Mouse (Mus musculus) Muller cell, postnatal 12 days (primary cell): ENCODE measurements around the gene Gm4131.

Experiments used
- DNase-seq: peaks from one replicate; pipeline ENCODE4 v3.0.0-alpha.2; 2015; ENCODE audit errors: inconsistent ontology term

Gm4131 gene

DNA sequence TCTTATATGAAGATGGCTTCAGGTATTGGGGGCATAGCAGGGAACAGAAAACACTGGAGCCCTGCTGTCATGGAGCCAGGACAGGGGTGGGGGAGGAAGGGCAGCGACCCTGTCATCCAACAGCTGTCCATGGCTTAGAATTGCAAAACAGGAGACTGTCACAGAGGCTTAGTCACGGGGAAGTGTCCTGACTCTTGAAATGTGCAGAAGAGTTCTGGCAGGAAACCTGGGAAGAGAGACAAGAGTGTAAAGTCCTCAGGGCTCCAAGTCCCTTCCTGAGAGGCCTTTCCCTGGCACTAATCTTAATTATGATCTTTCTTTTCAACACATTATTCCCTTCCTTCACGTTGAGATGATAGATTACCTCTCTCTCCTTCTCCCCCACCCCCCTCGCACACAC, 16.6 kb downstream of the Gm4131 start:
- no peak for DNase-seq

DNA sequence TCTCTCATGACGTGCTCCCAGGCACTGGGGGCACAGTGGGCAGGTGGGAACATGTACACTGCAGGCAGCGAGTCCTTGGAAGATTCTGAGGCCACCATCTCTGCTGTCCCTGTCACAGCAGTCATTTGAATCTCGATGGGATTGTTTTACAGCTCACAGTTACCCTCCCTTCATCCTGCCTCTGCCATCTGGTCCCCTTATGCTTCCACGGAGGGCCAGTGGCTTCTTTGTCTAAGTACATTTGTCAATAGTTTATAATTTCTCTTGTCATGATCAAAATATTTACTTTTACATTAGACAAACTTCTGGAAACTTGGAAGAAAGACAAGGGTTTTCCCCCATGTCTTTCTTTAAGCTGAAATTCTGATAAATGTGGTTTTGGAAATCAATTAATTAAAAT, 20.0 kb downstream of the Gm4131 start:
- no peak for DNase-seq

DNA sequence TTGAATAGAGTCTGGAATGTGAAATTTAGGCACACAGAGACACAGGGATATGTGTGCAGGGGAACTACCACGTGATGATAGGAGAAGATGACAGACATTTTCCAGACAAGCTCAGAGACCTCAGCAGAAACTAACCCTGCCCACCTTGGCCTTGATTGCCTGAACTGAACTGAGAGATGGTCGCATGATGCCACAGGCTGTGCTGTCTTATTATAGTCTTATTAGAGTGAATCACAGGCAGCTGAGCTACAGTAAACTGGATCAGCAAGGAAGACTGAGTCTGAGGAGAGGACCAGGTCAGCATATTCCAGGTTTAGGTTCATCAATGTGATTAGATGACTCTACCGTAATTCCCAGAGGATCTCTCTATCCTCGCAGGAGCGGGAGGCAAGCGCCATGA, 20.4 kb downstream of the Gm4131 start:
- DNase-seq = no peak

DNA sequence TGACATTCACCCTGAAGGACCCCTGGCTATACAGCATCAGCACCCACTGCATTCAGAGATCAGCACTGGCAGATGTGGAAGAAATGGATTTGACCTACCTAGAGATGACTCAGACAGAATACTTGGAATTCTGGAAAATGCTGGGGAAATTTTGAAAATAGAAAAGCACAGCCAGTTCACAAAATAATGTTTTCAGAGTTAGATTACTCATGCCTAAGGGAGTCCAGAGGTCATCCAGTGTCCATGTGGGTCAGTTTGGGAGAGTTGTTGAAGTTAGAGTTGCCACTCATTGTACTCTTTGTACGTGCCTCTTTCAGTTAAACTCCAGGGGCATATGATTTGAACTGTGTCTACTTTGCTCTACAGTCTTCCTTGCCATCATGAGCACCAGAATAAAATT, 25.0 kb downstream of the Gm4131 start:
- DNase-seq = no peak

DNA sequence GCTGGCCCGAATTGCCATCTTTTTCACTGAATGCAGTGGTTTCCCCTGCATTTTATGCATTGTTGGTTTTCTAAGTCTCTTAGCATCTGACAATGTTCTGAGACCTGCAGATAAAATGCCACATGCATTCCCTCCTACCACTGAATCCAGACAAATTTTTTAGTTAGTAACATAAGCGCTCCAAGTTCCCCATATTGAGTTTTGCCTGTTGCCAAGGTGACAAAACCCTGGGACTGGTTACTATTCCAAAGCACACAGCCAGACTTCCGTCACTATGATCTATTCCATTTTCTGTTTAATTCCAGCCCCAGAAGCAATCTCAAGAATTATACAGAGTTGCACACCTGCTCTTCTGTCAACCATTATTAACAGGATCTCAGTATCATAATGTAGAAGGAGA, 26.9 kb downstream of the Gm4131 start:
- DNase-seq = no peak

DNA sequence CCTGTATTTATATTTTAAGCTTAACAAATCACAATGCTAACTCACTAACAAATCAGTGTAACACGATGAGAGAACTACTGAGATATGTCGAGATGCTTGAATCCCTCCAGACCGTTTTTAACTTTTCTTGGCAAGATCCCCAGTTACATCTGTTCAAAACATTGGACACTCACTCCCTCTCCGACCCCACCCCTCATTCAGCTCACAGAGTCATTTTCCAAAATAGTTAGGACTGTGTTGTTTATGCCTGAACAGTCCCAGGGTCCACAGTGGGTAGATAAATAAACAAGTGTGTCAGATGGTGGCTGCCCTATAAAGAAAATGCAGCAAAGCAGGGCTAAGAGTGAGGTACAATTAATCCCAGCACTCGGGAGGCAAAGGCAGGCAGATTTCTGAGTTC, 29.7 kb downstream of the Gm4131 start:
- no peak for DNase-seq

DNA sequence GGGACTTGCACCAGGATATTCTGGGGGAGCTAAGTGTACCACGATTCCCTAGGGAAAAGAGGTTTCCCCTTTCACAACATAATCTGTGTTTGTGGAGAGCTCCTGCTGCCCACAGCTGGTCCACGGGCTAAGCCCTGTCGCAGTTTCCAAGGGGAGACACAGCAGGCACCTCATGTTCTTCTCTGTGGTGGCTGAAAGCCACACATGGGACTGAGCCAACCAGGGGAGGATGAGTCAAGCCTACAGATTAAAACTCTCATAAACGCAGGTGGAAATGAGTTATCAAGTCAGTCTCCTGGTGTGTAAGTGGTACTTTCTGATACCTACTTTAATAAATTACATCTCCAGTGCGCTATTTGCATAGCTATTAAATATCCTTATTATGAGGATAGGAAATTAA, 30.6 kb downstream of the Gm4131 start:
- DNase-seq = no peak

DNA sequence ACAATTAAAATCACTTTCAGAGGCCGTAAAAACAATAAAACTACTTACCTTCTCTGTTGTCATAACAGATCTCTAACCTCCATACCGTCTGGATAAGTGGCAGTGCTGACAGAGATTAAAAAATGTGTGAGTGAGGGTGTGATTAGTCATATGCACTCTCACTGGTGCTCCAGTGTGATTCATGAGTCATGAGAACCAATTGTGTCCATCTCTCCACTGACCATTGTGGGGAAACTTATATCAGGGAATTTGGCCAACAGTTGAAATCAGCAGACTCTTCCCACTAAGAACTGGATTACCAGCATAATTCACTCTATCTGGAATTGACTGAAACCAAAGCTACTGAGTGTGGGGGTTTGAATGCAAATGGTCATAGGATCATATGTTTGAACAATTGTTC, 35.8 kb downstream of the Gm4131 start:
- peak; percentile 66 for DNase-seq

DNA sequence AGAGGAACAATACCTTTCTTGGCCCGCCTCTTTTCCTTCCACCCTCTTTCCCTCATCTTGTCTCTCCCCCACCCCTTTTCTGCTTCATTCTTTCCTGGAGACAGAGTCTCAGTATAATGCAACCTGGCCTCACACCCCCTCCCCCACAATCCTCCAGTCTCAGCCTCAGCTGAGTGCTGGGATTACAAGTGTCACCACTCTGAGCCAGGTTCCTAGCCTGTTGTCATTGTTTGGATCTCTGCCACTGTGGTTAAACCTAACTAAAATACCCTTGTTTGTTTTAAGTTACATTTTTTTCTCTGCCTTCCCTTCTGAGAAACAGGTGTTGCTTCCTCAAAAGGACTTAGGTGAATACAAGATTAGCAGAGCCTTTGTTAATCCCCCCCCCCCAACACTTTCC, 53.9 kb downstream of the Gm4131 start:
- DNase-seq = no peak

DNA sequence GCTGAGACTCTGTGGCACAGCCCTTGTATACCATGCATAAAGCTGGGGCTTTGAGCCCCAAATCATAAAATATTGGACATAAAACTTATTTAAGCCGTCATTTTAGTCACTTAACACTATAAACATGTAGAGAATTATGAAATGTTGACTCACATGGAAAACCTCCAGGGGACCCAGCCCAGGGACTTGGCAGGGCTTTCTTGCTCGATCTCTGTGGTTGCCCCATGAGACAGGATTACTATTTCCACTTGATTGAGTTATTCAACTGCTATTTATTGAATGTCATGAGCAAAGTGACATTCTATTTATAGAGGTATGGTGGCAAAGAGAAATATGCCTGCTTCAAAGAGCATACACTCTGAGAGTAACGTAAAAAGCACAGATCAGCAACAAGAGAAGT, 57.4 kb downstream of the Gm4131 start:
- peak; percentile 85 for DNase-seq

DNA sequence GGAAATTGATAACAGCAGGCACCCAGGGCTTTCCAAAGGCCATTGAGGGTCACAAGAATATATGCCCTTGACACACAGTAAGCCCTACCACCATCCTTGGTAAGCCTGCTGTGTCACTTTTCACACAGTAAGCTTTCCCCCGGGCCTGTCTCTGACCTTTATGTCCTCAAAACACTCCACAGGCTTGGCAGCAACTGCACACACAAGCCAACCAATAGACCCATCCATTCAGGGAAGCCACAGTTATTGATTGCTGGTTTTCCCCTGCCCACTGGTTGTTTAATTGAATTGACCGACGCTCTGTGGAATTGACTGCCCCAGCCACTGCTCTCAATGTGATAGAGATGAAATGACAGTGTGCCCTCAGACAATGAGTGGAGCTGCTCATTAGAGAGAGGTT, 60.5 kb downstream of the Gm4131 start:
- DNase-seq = no peak

DNA sequence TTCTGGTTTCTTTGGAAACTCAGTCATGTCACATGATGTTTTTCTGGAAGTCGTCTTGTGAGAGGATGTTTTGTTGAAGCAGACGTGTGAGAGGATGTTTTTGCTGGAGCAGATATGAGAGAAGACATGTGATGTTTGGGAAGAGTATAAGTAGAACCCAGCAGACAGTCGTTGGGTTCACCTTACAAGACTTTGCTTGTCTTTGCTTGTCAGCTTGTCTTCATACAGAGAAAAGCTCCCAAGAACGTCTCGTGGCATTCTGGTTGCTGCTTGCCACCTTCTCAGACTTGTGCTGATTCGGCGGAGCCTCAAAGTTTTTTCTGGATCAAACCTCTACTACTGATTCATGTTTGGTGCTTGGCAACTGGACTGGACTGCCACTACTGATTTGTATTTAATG, 69.3 kb downstream of the Gm4131 start:
- no peak for DNase-seq

DNA sequence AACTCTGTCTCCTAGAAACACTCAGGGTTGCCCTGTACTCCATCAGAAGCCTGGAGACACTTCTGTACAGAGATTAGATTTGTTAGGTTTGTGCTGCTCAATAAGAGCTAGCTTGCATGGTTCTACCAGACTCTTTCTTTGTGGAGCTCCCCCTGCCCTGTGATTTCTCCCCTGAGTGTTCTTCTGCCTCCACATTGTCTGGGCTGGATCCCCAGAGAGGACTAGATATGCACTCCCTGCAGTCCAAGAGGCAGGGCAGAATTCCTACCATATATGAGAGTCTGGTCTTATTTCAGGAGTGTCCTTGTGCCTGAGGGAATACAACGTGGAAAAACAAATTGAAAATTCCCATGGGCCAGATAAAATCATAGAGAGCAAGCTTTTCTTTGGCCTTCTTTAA, 70.2 kb downstream of the Gm4131 start:
- DNase-seq = no peak

DNA sequence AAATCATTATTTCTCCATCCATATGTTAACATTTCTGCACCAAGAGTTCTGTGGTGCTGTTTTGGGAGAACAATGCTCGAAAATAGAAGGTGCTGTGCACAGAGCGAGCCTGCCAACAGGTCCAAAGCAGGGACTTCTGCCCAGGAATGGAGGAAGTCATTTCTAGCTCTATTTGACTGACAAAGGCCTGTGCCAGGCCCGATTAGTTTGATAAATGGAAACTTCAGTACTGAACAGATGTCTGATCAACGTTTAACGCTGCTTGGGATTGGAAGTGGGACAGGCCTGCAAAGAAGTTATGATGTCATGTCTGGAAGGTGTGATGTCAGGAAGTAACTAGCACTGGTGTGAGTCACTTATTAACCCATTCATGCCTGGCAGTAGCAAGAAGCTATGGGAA, 73.3 kb downstream of the Gm4131 start:
- DNase-seq = peak; percentile 31

DNA sequence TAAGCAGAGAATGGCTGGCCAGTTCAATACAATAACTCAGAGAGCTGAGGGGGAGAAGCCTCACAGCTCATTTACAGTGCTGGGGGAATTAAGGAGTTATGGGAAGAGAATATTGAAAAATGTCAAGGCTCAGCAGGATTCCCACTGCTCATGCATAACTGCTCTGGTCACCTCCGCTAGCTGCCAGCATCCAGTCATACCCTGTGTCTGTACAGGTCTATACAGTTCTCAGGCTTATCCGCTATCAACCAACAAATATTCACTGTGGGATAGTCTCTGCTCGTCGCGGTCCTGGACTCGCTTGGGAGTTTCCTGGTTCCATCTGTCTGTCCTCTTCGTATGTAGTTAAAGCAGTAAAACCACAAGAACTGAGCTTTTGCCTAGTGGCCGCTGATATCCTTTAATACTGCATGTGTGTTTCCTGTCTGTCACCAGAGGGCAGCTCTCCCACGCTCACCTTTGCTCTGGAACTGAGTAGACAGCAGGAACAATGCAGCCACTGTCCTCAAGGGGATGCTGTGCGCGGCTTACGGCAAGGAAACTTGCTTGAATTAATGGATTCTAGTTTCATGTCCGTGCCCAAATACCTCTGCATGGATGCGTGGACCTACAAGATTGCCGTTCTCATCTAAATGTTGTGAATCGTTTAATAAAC, 74.4 kb downstream of the Gm4131 start:
- peak; percentile 73 for DNase-seq

DNA sequence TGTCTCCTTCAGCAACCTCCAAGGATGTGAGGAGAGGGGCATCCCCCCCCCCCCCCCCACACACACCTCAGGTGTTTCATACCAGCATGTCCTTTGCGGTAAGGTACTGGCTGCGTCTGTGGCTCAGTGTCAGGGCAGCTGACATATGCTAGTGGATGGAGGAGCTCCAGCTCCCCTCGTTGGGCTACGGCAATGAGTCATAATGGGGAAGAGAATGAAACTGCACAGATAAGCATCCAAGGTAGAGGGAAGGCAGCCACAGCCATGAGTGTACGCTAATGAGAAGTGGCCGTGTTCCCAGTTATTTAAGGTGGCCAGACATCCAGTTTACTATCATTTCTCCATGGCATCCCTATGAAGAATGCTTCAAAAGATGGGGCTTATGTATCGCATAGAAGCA, 78.5 kb downstream of the Gm4131 start:
- DNase-seq = no peak

DNA sequence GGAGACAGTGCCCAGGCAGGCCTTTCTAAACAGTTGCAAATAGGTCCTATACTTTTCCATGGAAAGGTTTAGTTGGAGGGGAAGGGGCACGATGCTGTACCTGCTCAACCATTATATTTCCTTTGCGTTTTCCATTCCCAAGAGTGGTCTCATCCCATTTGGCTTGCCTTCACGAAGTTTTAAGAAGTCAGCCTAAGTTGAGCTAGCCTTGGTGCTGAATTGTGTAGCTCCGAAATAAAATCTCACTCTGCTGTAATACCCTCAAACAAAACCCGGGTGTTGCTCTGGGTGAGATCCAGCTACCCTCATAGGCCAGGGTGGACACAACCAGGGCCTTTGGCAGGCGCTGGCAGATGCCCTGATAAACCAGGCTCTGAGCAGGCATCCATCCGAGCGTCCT, 85.3 kb downstream of the Gm4131 start:
- no peak for DNase-seq

DNA sequence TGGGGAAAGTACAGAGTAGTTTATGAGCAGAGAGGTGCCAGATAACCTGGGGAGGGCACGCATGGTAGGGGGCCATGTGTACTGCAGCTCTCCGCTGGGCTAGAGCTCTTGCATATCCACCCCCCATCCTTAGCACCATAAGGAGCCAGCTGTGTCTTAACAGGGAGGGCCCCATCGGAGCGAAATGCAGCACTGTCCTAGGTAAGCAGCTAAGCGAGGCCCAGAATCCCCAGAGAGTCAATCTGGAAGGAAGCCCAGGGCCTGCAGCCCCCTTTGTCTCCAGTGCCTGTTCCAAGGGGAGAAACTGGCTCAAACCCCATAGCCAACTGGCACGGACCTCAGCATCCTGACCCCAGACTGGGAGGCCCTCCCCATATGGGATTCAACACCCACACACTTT, 87.3 kb downstream of the Gm4131 start:
- no peak for DNase-seq

DNA sequence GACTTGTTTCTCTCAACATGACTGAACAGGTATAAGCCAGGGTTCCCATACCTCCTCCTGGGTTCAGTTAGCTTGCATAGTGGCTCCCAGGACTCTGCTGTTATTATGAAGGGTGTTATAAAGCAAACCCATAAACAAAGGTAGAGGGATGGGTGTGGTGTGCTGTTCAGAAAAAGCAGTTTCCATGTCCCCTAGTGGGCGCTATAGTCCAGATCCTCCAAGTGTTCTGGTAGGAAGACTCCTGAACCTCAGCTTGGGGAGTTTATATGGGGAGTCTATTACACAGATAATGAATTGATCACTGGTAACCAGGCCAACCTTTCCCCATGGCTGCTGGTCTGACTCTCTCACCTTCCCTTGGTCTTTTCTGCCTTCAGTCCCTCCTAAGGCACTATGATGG, 92.2 kb downstream of the Gm4131 start:
- DNase-seq = no peak

DNA sequence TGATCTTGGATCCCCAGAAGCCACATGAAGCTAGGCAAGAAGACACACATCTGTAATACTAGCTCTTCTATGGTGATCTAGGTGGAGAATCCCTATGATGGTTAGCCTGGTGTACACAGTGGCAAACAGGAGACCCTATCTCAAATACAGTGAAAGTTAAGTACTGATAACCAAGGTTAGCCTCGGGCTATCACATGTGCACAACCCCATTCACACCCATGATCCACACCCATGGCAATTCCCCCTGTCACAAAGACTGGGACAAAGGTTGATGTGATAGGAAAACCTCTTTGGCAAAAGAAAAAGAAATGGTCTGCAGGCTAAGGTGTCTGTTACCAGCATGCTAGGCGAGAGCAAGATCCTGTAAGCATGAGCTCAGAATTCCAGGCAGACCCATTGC, 94.7 kb downstream of the Gm4131 start:
- DNase-seq = no peak

DNA sequence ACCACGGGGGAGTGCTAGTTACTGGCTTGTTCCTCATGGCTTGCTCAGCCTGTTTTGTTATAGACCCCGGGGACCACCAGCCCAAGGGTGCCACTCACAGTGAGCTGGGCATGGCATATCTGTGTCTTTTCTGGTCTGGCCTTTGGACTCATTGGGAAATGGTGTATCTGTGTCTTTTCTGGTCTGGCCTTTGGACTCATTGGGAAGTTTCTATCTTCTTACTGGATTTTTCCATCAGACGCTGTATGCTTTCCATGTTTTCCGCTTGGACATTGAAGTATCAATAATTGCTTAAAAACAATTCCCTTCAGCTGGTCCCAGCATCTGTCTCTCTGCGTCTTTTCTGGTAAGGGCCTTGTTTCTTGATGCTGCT, 98.0 kb downstream of the Gm4131 start:
- no peak for DNase-seq

DNA sequence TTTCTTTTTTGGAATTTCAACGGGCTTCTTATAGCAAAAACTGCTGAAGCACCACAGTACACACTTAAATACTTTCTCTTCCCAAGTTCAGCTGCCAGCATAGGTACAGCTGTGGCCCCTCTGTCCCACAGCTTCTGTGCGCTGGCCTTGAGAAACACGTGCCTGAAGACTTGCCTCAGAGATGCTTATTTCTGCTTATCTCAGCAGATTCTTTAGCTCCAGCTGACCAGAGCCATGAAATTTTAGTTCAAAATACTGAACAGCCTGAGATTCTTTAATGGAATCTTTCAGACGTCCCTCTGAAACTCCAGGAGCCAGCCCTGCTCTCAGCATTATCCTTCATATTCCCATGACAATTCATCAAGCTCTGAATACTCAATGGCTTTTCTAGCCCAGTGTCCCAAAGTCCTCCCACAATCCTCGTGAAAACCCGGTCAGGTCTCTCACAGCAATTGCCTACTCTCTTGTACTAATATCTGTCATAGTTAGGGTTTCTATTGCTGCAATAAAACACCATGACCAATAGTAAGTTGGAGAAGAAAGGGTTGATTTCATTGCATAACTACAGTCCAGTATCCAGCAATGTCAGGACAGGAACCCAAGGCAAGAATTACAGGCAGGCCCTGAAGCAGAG, 98.5 kb downstream of the Gm4131 start:
- no peak for DNase-seq

DNA sequence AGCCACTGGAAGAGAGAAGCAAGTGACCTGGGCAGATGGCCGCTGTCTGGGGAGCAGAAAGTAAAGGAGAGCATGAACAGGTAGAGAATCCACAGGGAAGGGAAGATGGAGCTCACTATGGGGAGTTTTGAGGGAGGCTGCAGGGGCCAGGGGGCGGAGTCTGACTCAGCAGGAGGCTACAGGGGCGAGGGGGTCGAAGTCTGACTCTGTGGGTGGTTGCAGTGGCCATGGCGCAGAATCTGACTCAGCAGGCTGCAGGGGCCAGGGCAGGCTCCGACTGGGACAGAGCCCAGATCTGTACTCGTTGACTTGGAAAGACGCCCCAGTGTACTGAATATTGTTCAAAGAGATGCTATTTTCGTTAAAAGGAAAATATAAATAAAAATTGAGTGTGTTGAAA, 101.8 kb downstream of the Gm4131 start:
- DNase-seq = peak; percentile 53

DNA sequence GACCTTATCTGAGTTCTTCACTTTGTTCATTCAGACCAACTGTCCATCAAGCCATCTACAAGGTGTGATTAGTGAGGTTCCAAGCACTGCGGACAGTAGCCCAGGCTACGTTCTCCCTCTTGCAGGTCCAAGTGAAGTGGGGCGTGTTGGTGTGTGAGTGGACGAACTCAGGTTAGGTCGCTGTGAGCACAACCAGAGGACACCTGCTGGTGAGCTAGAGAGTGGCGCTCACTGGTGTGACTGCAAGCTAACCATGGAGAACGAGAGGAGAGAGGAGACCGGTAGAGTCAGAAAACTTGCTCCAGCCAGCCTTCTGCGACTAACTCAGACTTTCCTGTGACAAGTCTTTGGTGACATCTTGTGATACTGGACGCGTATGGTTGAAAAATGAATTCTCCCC, 107.2 kb downstream of the Gm4131 start:
- DNase-seq = no peak
